Mouse (Mus musculus) CH12.LX (cell line): ENCODE measurements at regions not wholly inside any gene's neighbourhood (a gene's known extent, or its start where the extent isn't known, plus 50 kb on each side); places are given as distances from the start of the nearest gene placed in this dataset.

Experiments used
- DNase-seq: peaks from one replicate; pipeline ENCODE4 v3.0.0-alpha.2; 2013; ENCODE audit errors: extremely low read depth
- H3K27ac ChIP-seq: 2 replicates; pipeline ENCODE4 v1.5.1; 2012; ENCODE audit warnings: low read depth, mild to moderate bottlenecking, control low read depth, moderate library complexity; ENCODE audit not compliant: insufficient read depth
- H3K27me3 ChIP-seq: replicated peaks from 2 replicates; pipeline ENCODE3; 2012; ENCODE audit warnings: inconsistent platforms
- H3K36me3 ChIP-seq, 2 experiments: replicated peaks in 1 of 2; 2 replicates each; pipeline versions ENCODE3 to v1.6.1; 2012; ENCODE audit warnings: inconsistent platforms in 1 of 2, low read length in 1 of 2, mild to moderate bottlenecking in 1 of 2, mixed read lengths in 1 of 2, moderate library complexity in 1 of 2; ENCODE audit not compliant: control insufficient read depth in 1 of 2, insufficient read depth in 1 of 2
- H3K4me1 ChIP-seq, 2 experiments: 2 replicates each; pipeline ENCODE4 v1.6.1; 2012; ENCODE audit warnings: inconsistent platforms in 1 of 2, moderate library complexity in 1 of 2; ENCODE audit not compliant: insufficient read depth in 2 of 2, control insufficient read depth in 1 of 2
- H3K4me2 ChIP-seq: 2 replicates; pipeline ENCODE4 v1.6.1; 2012; ENCODE audit warnings: low read depth, mild to moderate bottlenecking, control low read depth; ENCODE audit not compliant: poor library complexity, insufficient read depth, severe bottlenecking
- H3K4me3 ChIP-seq, 3 experiments: fragments of 150-350 bp in 1 of 3; sonication (generic) in 1 of 3; replicated peaks in 1 of 3; 2 replicates each; pipeline versions ENCODE3 to v1.5.1; 2011 to 2012; ENCODE audit warnings: low read depth in 2 of 3, low read length in 2 of 3, mild to moderate bottlenecking in 2 of 3, moderate library complexity in 2 of 3, control low read depth in 1 of 3, improper control_type of control experiment in 1 of 3, inconsistent platforms in 1 of 3, mixed read lengths in 1 of 3; ENCODE audit not compliant: poor library complexity in 1 of 3
- H3K79me2 ChIP-seq: replicated peaks from 2 replicates; pipeline ENCODE4 v1.6.1; 2012; ENCODE audit warnings: mild to moderate bottlenecking, moderate library complexity; ENCODE audit not compliant: control insufficient read depth, poor library complexity, insufficient read depth, severe bottlenecking; ENCODE audit errors: extremely low read depth
- H3K9ac ChIP-seq: 2 replicates; pipeline ENCODE4 v1.6.1; 2012; ENCODE audit warnings: low read depth, mild to moderate bottlenecking, control low read depth, moderate library complexity; ENCODE audit not compliant: insufficient read depth
- H3K9me3 ChIP-seq: replicated peaks from 2 replicates; pipeline ENCODE3; 2012; ENCODE audit warnings: low read length, inconsistent platforms, mixed read lengths
- CTCF ChIP-seq, 2 experiments: IDR thresholded peaks in 1 of 2; conservative IDR thresholded peaks in 1 of 2; 2 replicates each; pipeline ENCODE4 v1.5.1; 2011 to 2012; ENCODE audit warnings: low read depth in 2 of 2, low read length in 2 of 2, improper control_type of control experiment in 1 of 2, inconsistent platforms in 1 of 2, mild to moderate bottlenecking in 1 of 2, moderate library complexity in 1 of 2
- E2F4 ChIP-seq: IDR thresholded peaks from 2 replicates; pipeline ENCODE4 v1.6.1; 2011; ENCODE audit warnings: low read depth, low read length, improper control_type of control experiment; ENCODE audit not compliant: insufficient replicate concordance
- ELF1 ChIP-seq: IDR thresholded peaks from 2 replicates; pipeline ENCODE4 v1.6.1; 2014; ENCODE audit warnings: low read depth, mild to moderate bottlenecking, inconsistent platforms, low read length, improper control_type of control experiment
- EP300 ChIP-seq: IDR thresholded peaks from 2 replicates; pipeline ENCODE4 v1.6.1; 2011; ENCODE audit warnings: low read length, improper control_type of control experiment
- ETS1 ChIP-seq: conservative IDR thresholded peaks from 2 replicates; pipeline ENCODE4 v1.6.1; 2012; ENCODE audit warnings: low read depth, mild to moderate bottlenecking, inconsistent platforms, low read length, improper control_type of control experiment, moderate library complexity
- GABPA ChIP-seq: IDR thresholded peaks from 2 replicates; pipeline ENCODE4 v1.6.1; 2012; ENCODE audit warnings: low read depth, low read length, improper control_type of control experiment, inconsistent platforms; ENCODE audit not compliant: insufficient replicate concordance
- HCFC1 ChIP-seq: IDR thresholded peaks from 2 replicates; pipeline ENCODE4 v1.6.1; 2012; ENCODE audit warnings: low read depth, mild to moderate bottlenecking, inconsistent platforms, low read length, improper control_type of control experiment
- IRF4 ChIP-seq: IDR thresholded peaks from 2 replicates; pipeline ENCODE4 v1.6.1; 2014; ENCODE audit warnings: low read depth, mild to moderate bottlenecking, inconsistent platforms, low read length, improper control_type of control experiment
- JUN ChIP-seq: IDR thresholded peaks from 2 replicates; pipeline ENCODE4 v1.6.1; 2011; ENCODE audit warnings: low read depth, mild to moderate bottlenecking, low read length, improper control_type of control experiment, moderate library complexity; ENCODE audit not compliant: insufficient read depth
- KAT2A ChIP-seq: IDR thresholded peaks from 2 replicates; pipeline ENCODE4 v1.6.1; 2012; ENCODE audit warnings: low read length, improper control_type of control experiment, inconsistent platforms; ENCODE audit not compliant: insufficient replicate concordance
- MAFK ChIP-seq: IDR thresholded peaks from 2 replicates; pipeline ENCODE4 v1.6.1; 2011; ENCODE audit warnings: low read length, improper control_type of control experiment; ENCODE audit not compliant: insufficient replicate concordance
- MAZ ChIP-seq: IDR thresholded peaks from 2 replicates; pipeline ENCODE4 v1.6.1; 2012; ENCODE audit warnings: low read depth, mild to moderate bottlenecking, inconsistent platforms, low read length, improper control_type of control experiment, moderate library complexity
- MEF2A ChIP-seq: IDR thresholded peaks from 2 replicates; pipeline ENCODE4 v1.6.1; 2014; ENCODE audit warnings: low read depth, mild to moderate bottlenecking, inconsistent platforms, low read length, improper control_type of control experiment, borderline replicate concordance
- NELFE ChIP-seq: IDR thresholded peaks from 2 replicates; pipeline ENCODE4 v1.6.1; 2011; ENCODE audit warnings: low read depth, low read length, improper control_type of control experiment
- NRF1 ChIP-seq: IDR thresholded peaks from 2 replicates; pipeline ENCODE4 v1.6.1; 2014; ENCODE audit warnings: low read depth, mild to moderate bottlenecking, inconsistent platforms, low read length, improper control_type of control experiment, moderate library complexity
- PAX5 ChIP-seq: IDR thresholded peaks from 2 replicates; pipeline ENCODE4 v1.6.1; 2012; ENCODE audit warnings: low read length, inconsistent platforms, mixed read lengths
- POLR2AphosphoS2 ChIP-seq: IDR thresholded peaks from 2 replicates; pipeline ENCODE4 v1.6.1; 2011; ENCODE audit warnings: low read depth, low read length, improper control_type of control experiment
- RCOR1 ChIP-seq: conservative IDR thresholded peaks from 2 replicates; pipeline ENCODE4 v1.6.1; 2012; ENCODE audit warnings: low read depth, mild to moderate bottlenecking, inconsistent platforms, low read length, improper control_type of control experiment
- SIN3A ChIP-seq: IDR thresholded peaks from 2 replicates; pipeline ENCODE4 v1.6.1; 2012; ENCODE audit warnings: low read length, improper control_type of control experiment, inconsistent platforms
- TBP ChIP-seq: conservative IDR thresholded peaks from 2 replicates; pipeline ENCODE4 v1.6.1; 2011; ENCODE audit warnings: low read depth, low read length, improper control_type of control experiment
- TCF12 ChIP-seq: IDR thresholded peaks from 2 replicates; pipeline ENCODE4 v1.6.1; 2014; ENCODE audit warnings: low read depth, mild to moderate bottlenecking, inconsistent platforms, low read length, improper control_type of control experiment
- UBTF ChIP-seq: IDR thresholded peaks from 2 replicates; pipeline ENCODE4 v1.6.1; 2012; ENCODE audit warnings: low read depth, mild to moderate bottlenecking, inconsistent platforms, low read length, improper control_type of control experiment, moderate library complexity
- USF2 ChIP-seq: conservative IDR thresholded peaks from 2 replicates; pipeline ENCODE4 v1.6.1; 2011; ENCODE audit warnings: low read depth, low read length, improper control_type of control experiment
- ZC3H11A ChIP-seq: IDR thresholded peaks from 2 replicates; pipeline ENCODE4 v1.6.1; 2012; ENCODE audit warnings: low read depth, mild to moderate bottlenecking, inconsistent platforms, low read length, improper control_type of control experiment
- ZKSCAN1 ChIP-seq: IDR thresholded peaks from 2 replicates; pipeline ENCODE4 v1.6.1; 2012; ENCODE audit warnings: low read depth, inconsistent platforms, low read length, improper control_type of control experiment, borderline replicate concordance
- ZNF384 ChIP-seq: IDR thresholded peaks from 2 replicates; pipeline ENCODE4 v1.6.1; 2012; ENCODE audit warnings: low read depth, low read length, improper control_type of control experiment, inconsistent platforms
- dilution Hi-C: fragments of 300-500 bp; cut with MboI; formaldehyde crosslinking; loops from 2 replicates; pipeline ENCODE4 v1.14.3; 2020; ENCODE audit warnings: low sequenced_read_pairs; ENCODE audit not compliant: extremely low pct_unique_long_range_greater_than_20kb, extremely low pct_ligation_motif_present
- in situ Hi-C: fragments of 300-500 bp; cut with MboI; formaldehyde crosslinking; loops from 3 replicates; pipeline ENCODE4 v1.14.3; 2019; ENCODE audit warnings: low sequenced_read_pairs, low pct_ligation_motif_present, low pct_unique_long_range_greater_than_20kb, mixed read lengths

GRCm38 (mm10) chr2:17249960-17250359 lies 481.3 kb downstream of the Nebl start:
- in situ Hi-C loops, result no loop called here
- no peak overlapping the region for H3K9ac ChIP-seq
- H3K27ac ChIP-seq, result no peak overlapping the region
- no peaks in the 10 kb centered on the region for H3K79me2 ChIP-seq
- dilution Hi-C loops, result no loop called here
- no peaks in the 10 kb centered on the region for H3K4me1 ChIP-seq
- H3K36me3 ChIP-seq, result no peaks in the 10 kb centered on the region
- H3K9me3 ChIP-seq, result no peaks in the 10 kb centered on the region
- TF ChIP-seq ZC3H11A, result no peak
- no peak for TF ChIP-seq ZKSCAN1
- TF ChIP-seq SIN3A, result no peak
- no peak for TF ChIP-seq HCFC1
- no peak for TF ChIP-seq MAFK
- no peak for TF ChIP-seq ELF1
- no peak for TF ChIP-seq ZNF384
- no peak for TF ChIP-seq MAZ
- no peak overlapping the region for H3K4me2 ChIP-seq
- H3K4me3 ChIP-seq, result no peak overlapping the region
- DNase-seq, result no peak
- no peaks in the 10 kb centered on the region for H3K27me3 ChIP-seq

DNA sequence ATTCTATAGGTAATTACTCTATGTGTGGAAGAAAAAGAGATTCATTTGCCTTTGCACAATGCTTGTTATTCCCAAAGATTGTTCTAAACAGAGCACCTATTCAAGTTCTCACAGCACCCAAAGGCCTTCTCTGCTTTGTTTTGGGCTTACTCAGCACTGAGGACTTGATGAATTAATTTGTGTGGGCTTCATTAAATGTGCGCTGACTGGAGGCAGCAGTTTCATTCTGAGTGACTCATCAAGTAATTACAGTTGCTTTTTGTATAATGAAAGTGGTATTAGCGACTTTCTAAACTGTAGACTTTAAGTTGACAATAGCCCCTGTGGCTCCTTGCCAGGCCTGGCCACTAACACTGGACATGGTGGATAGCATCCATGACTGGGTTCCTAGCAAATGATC lies 485.4 kb downstream of the Nebl start:
- TF ChIP-seq NELFE (no peak), POLR2AphosphoS2 (no peak), EP300 (no peak), UBTF (no peak), ETS1 (no peak), IRF4 (no peak), E2F4 (no peak)
- Histone ChIP-seq H3K9me3 (no peaks in the 10 kb centered on the region), H3K36me3 (no peaks in the 10 kb centered on the region), H3K79me2 (no peaks in the 10 kb centered on the region), H3K27ac (no peak overlapping the region), H3K9ac (no peak overlapping the region), H3K27me3 (no peaks in the 10 kb centered on the region), H3K4me3 (no peak overlapping the region), H3K4me2 (no peak overlapping the region), H3K4me1 (no peaks in the 10 kb centered on the region)
- dilution Hi-C loops (no loop called here), in situ Hi-C loops (no loop called here)
- no peak for DNase-seq

DNA sequence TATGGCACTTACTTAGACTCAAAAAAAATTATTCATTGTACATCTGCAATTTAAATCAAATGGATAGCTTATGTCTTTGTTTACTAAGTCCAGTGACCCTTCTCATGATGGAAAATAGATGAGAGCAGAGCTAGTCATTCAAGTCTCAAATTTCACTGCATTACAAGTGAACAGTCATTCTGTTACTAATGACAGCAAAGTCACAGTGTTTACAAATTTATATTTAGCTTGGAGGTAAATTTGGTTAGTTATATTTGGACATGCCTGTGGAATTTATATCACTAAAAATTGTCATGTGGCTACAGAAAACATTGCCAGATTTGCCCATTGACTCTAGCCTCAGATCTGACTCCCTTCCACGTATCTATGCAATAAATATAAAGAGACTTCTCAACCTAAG lies 515.7 kb downstream of the Nebl start:
- H3K4me3 ChIP-seq, result no peak overlapping the region
- peak; percentile 42 for DNase-seq
- no peak overlapping the region for H3K27ac ChIP-seq
- no peaks in the 10 kb centered on the region for H3K36me3 ChIP-seq
- no peak overlapping the region for H3K9ac ChIP-seq
- H3K4me2 ChIP-seq, result no peak overlapping the region
- dilution Hi-C loops, result no loop called here
- no peaks in the 10 kb centered on the region for H3K9me3 ChIP-seq
- no peaks in the 10 kb centered on the region for H3K79me2 ChIP-seq
- H3K27me3 ChIP-seq, result no peaks in the 10 kb centered on the region
- peaks cover 2 to 26% of the 10 kb centered on the region in 2 experiments; a peak in 3 of 4 replicates for H3K4me1 ChIP-seq
- in situ Hi-C loops, result loop anchor here (25.0 kb wide), 1 partner anchor 172 kb away; no protein-coding TSS in a partner anchor
- TF ChIP-seq ZNF384 (no peak), POLR2AphosphoS2 (no peak), UBTF (no peak), ETS1 (peak; percentile 58), IRF4 (peak; percentile 33; the same call in 1 of the 2 replicates), PAX5 (no peak), NRF1 (no peak), RCOR1 (no peak), TBP (no peak), ELF1 (no peak), MEF2A (peak; percentile 89; the same call in 1 of the 2 replicates), MAFK (no peak), JUN (no peak), CTCF (conservative IDR thresholded peaks at IDR 0.05 in 1 of 2, IDR thresholded peaks at IDR 0.05 in 1 of 2; ENCODE audit: low read depth in 2 of 2, low read length in 2 of 2) (no peak), KAT2A (no peak), GABPA (no peak), USF2 (no peak), TCF12 (no peak)
